Mouse (Mus musculus) mouse trophoblast stem cell (cell line): ENCODE data around the gene Tekt2.

Experiments
- in situ Hi-C, 2 experiments: fragments of 300-500 bp; cut with MseI, MboI; formaldehyde crosslinking; loops; 2 replicates in 1 of 2; 3 replicates in 1 of 2; pipeline ENCODE4 v1.15.1; 2025

The Tekt2 gene

GRCm38 (mm10) chr4:126275081-126275480, 50.4 kb downstream of the Tekt2 start:
- in situ Hi-C loops, result no loop called here

GRCm38 (mm10) chr4:126273753-126274152, 51.7 kb downstream of the Tekt2 start:
- in situ Hi-C loops, result loop anchor here in 1 of 2 experiments (5.0 kb wide), 1 partner anchor 34 kb away; no protein-coding TSS in a partner anchor
